Mouse (Mus musculus) gastrocnemius, adult 18-20 months (tissue): ENCODE results near the gene Midn. TPM values are rescaled to one million over a fixed set of nuclear protein-coding genes. Genes with fewer than 3 reads are reported as not detected.

ENCODE experiments used
- DNase-seq: peaks from one replicate; pipeline ENCODE4 v3.0.0; 2021; ENCODE audit warnings: low spot score
- total RNA-seq, 2 experiments: library from RNA; stranded (reverse); gene quantifications; 2 replicates each; pipeline ENCODE4 v1.2.3; 2021

Midn gene
- total RNA-seq, 2 experiments from 2014 or later, result 40.6 to 47.9 TPM

DNA sequence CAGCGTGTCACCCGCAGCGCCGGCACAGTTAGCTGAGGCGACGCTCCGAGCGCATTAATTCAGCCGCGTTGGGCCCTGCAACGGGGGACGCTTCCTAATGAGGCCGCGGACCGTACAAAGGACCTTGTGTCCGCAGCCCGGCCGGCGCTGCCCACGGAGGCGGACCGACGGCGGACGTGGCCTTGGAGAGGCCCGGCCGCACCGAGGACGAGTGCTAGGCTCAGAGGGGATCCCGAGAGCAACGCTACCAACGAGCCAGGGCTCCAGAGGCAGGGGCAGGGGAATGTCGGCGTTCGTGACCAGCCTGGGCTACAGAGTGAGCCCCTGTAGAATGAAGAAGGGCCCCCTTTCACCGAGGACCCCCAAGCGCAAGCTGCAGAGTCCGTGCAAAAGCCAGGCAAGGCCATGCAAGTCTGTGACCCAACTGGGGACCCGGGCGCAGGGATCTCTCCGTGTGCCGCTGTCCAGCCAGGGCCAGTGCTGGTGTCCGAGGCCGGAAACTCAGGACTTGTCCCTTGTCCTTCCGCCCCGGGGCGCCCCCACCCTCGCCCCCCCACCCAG lies 42.5 kb downstream of the Midn start:
- no peak for DNase-seq

DNA sequence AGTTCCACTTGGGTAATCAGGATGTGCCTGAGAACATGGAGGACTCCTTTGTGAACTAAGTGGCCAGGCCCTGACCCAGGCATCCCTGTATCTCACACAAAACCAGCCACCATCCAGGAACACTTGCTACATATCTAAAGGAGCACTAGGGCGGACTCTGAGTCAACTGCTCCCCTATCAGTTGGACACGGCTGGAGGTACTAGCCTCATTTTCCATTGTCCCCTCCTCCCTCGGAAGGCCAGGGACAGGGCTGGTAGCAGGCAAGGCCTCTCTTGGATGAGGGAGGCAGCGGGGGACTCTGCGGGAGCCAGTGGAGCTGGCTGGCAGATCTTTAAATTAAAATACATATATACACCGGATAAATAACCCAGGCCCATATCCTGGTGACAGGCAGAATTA lies 45.9 kb downstream of the Midn start:
- no peak for DNase-seq

DNA sequence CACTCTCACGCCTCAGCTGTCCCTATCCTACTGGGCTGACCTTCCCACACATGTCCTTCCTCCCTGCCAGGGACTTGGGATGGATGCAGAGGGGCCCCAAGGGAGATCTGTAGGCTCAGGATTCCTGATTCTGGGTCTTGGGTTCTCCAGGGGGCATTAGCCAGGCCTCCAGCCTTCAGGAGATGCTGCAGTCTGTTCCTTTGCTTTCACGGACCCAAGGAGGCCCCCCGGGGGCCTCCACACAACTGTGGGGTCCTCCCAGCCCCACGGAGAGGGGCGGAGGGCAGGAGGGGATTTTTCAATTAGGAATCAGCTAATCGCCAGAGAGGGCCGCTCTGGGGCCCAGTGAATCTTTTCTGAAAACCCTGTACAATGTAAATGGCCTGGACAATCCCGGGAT lies 46.4 kb downstream of the Midn start:
- DNase-seq, result no peak

DNA sequence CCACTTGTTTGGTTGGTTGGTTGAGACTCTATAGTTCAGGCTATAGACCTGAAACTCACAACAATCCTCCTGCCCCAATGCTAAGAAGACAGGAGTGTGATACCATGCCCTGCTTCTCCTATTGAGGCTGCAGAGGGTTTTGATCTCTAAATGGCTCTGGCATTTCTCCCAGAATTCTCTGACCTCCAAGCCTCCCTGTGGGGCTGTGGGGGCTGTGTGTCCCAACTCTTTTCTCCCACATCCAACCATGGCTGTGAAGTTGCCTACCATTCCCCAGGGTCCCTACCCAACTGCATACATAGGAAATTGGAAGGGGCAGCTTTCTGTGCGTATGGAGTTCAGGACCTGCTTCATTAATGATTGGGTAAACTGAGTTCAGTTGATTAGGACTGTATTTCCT lies 48.1 kb downstream of the Midn start:
- no peak for DNase-seq

DNA sequence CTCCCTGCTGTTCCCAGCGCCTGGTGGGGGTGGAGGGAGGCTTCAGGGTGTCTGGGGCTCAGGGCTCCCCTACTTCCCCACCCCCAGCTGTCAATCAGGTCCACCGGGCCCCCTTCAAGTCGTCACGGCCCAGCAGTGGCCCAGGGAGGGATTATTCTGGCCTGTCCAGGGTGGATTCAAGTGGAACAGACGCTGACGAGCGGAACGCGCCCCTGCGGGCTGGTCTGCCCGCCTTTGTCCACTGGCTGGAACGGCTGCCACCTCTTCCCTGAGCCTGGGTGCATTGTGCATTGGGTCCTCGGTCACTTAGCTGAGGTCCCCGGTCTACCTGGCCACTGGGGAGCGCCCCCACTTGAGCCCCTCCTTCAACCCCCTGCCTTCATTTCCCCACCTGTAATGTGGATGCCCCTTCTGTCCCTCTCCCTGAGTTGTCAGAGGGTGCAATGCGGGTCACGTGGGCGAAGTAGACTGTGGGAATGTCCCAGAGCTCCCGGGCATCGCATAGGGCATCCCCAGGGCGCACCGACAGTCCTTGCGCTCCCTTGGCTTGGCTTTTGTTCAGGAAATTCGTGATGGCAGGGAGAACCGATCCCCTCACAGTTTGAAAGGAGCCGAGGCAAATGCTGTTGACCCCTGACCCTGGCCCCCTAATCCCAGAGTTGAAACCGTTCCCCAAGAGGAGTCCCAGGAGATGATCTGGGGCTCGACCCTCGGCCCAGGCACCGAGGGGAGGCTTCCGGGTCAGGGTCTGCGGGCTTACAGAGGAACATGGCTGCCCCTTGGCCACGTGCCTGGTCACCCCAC lies 48.9 kb downstream of the Midn start:
- no peak for DNase-seq

DNA sequence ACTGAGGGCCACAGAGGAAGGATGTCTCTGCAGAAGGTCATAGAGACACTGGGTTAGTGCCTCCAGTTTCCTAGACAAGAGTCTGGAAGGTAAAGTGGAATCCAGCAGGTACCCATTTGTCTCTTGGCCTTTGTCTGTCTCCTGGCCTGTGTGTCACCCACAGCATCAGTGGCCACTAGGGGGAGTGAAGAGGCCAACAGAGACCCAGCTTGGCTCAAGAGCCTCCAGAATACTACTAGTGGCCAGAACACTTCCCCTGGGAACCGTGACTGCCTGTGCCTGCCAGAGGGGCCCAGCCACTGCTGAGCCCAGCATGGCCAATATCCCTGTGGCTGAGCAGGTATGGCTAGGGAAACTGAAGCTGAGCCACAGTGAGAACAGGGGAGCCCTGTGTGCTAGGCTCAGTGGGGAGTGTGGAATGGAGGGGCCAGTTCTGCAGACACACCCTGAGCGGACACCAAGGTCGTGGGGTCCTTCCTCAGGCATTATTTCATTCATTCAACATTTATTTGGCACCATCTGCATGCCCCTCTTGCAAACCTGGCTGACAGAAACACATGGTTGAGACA lies 51.5 kb downstream of the Midn start:
- peak; percentile 89 for DNase-seq

DNA sequence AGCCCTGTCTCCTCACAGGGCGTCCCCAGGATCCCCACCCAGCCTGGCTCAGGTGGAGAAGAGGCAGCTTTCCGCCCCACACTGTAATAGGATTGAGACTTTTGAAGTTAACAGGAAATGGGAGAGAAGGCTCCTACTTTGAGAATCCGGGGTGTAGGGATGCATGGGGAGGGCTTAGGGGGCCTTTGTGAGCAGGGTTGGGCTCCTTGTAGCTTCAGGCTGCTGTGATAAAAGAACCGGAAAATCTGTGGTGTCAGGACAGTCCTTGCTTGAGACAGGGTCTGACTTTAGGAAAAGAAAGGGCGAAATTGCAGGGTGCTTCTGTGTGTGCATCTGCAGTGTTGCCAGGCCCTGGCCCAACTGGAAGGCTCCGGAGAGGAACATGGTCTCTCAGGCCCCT lies 52.4 kb downstream of the Midn start:
- DNase-seq, result no peak

DNA sequence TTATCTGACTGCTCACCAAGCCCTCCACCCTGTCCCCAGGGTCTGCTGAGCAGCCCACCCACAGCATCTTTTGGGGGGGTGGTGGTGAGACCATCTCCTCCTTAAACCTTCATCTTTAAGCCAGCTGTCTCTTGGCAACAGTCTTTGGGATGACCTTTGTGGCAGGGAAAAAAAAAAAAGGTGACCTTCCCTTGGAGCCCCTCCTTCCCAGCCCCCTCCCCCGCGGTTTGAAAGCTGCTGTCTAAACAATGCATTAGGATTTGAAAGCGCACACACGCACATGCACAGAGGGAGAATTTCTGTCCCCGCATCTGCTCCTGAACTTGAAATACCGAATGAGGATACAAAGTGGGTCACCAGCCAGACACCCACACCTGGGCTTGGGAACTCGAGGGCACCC lies 56.0 kb downstream of the Midn start:
- no peak for DNase-seq

DNA sequence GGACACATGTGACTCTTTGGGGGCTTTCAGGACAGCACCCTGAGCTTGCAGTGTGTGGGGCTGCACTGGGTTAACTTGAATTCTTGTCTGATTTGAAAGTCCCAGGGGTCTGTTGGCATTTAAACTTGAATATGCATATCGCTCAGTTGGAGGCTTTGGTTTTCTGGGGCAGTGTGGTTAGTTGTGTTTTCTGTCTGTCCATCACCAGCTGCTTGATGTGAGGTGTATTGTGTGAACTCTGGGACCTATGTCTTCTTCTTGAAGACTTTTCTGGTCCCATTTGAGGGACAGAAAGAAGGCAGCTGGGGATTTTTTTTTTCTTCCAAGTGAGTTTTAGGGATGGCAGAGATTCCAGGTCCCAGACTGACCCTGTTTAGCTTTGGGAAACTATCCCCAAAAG lies 59.1 kb downstream of the Midn start:
- DNase-seq, result no peak

DNA sequence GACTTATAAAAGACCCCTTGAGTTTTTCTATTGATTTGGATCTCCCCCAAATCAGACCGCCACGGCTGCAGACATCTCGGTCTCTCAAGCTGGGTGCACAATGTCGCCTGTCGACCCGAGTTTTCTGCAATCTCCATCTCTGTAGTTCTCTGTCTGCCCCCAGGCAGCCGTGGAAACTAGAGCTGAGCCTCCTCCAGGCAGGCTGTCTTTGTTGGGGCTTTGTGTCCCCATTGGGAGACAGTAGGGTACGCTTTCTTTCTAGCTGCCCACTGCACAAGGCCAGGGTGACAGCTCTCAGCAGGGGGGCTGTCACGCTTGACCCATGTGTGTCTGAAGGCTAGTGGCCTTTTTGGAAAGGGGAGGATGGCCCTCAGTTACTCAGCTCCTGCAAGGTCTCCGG lies 59.6 kb downstream of the Midn start:
- DNase-seq, result no peak

Other genes with a start within 250 kb of the Midn start
- 10 to 100 TPM; 31.2 to 32.8 TPM for gene Med16, start 239.3 kb upstream of the Midn start, total RNA-seq
- not detected for gene Gm26602, start 237.4 kb upstream of the Midn start, total RNA-seq
- gene Kiss1r, start 231.3 kb upstream of the Midn start, total RNA-seq, result under 1 TPM; 0.21 TPM
- gene R3hdm4, start 227.1 kb upstream of the Midn start, total RNA-seq, result 100 to 1,000 TPM; 114 to 115 TPM
- 1 to 10 TPM; 1.5 to 1.7 TPM for gene Arid3a, start 221.2 kb upstream of the Midn start, total RNA-seq
- 10 to 100 TPM; 21.0 to 22.9 TPM for gene Wdr18, start 188.1 kb upstream of the Midn start, total RNA-seq
- under 1 TPM; 0.32 to 0.59 TPM for gene Grin3b, start 177.6 kb upstream of the Midn start, total RNA-seq
- gene Tmem259, start 163.9 kb upstream of the Midn start, total RNA-seq, result 10 to 100 TPM; 68.7 to 84.2 TPM
- gene Cnn2, start 159.7 kb upstream of the Midn start, total RNA-seq, result 10 to 100 TPM in 1 of 2 experiments, 1 to 10 TPM in 1; 5.2 to 10.5 TPM
- gene Abca7, start 151.8 kb upstream of the Midn start, total RNA-seq, result 1 to 10 TPM; 6.6 to 7.6 TPM
- gene Arhgap45, start 131.6 kb upstream of the Midn start, total RNA-seq, result 1 to 10 TPM in 1 of 2 experiments, under 1 TPM in 1; 0.75 to 1.3 TPM
- gene Polr2e, start 108.5 kb upstream of the Midn start, total RNA-seq, result 10 to 100 TPM; 44.3 to 46.2 TPM
- gene Gpx4, start 101.1 kb upstream of the Midn start, total RNA-seq, result 100 to 1,000 TPM; 631 to 739 TPM
- 1 to 10 TPM; 5.4 to 5.9 TPM for gene Sbno2, start 42.7 kb upstream of the Midn start, total RNA-seq
- gene Stk11, start 32.5 kb upstream of the Midn start, total RNA-seq, result 100 to 1,000 TPM; 145 to 148 TPM
- gene Atp5d, start 9.6 kb upstream of the Midn start, total RNA-seq, result 100 to 1,000 TPM; 573 to 611 TPM
- 1 to 10 TPM; 1.6 to 1.9 TPM for gene Cbarp, start 7.4 kb upstream of the Midn start, total RNA-seq
- gene Cirbp, start 17.7 kb downstream of the Midn start, total RNA-seq, result 10 to 100 TPM; 28.9 to 37.5 TPM
- 1 to 10 TPM; 5.4 to 6.5 TPM for gene 1600002K03Rik, start 24.7 kb downstream of the Midn start, total RNA-seq
- gene Efna2, start 31.2 kb downstream of the Midn start, total RNA-seq, result under 1 TPM; 0.24 to 0.48 TPM
- gene Mum1, start 78.2 kb downstream of the Midn start, total RNA-seq, result 10 to 100 TPM; 13.8 to 13.9 TPM
- gene Ndufs7, start 100.8 kb downstream of the Midn start, total RNA-seq, result 100 to 1,000 TPM; 578 to 613 TPM
- gene Gamt, start 112.7 kb downstream of the Midn start, total RNA-seq, result 10 to 100 TPM; 27.4 to 28.7 TPM
- 10 to 100 TPM; 34.2 to 38.8 TPM for gene Dazap1, start 113.2 kb downstream of the Midn start, total RNA-seq
- gene Rps15, start 144.2 kb downstream of the Midn start, total RNA-seq, result 100 to 1,000 TPM; 703 to 778 TPM
- under 1 TPM; 0.18 to 0.31 TPM for gene Apc2, start 147.7 kb downstream of the Midn start, total RNA-seq
- gene 2310011J03Rik, start 172.3 kb downstream of the Midn start, total RNA-seq, result 1 to 10 TPM; 6.8 to 7.1 TPM
- under 1 TPM; 0.78 to 0.97 TPM for gene Pcsk4, start 181.2 kb downstream of the Midn start, total RNA-seq
- 1 to 10 TPM; 3.4 to 4.1 TPM for gene Reep6, start 181.7 kb downstream of the Midn start, total RNA-seq
- gene Adamtsl5, start 200.1 kb downstream of the Midn start, total RNA-seq, result 10 to 100 TPM; 32.5 to 37.0 TPM
- under 1 TPM; 0.09 to 0.11 TPM for gene Plk5, start 208.2 kb downstream of the Midn start, total RNA-seq
- 1 to 10 TPM; 4.0 to 4.6 TPM for gene Mex3d, start 239.4 kb downstream of the Midn start, total RNA-seq